Mouse (Mus musculus) naive thymus-derived CD4-positive, alpha-beta T cell, adult 5 months (primary cell): Measurements from ENCODE around the gene Ndufaf2. TPM values are rescaled to one million over a fixed set of nuclear protein-coding genes. Genes with fewer than 3 reads are reported as not detected.

Experiments
- polyA plus RNA-seq: library from polyadenylated mRNA; unstranded; fragments of 100-300 nt; shearing (Covaris generic); gene quantifications from one replicate; pipeline ENCODE4 v1.2.1, GENCODE M21; 2017

Gene Ndufaf2
- 7.6 TPM for polyA plus RNA-seq

GRCm38 (mm10) chr13:108158465-108159240 is at the start of gene Ndufaf2, which contains the start of gene Ercc8:
Ndufaf2 (minus strand) TSS chr13:108158623.
Ercc8 (plus strand) TSS chr13:108158731.

GRCm38 (mm10) chr13:108044222-108044941 is 114.0 kb downstream of the Ndufaf2 start, which contains the start of gene Smim15:
Smim15 (plus strand) TSS chr13:108044446.

Other genes starting within 250 kb of the Ndufaf2 start
- gene Smim15, start 114.2 kb downstream of the Ndufaf2 start, polyA plus RNA-seq, result 42.8 TPM
- 14.1 TPM for gene Ercc8, start 108 bp upstream of the Ndufaf2 start, polyA plus RNA-seq
- gene Elovl7, start 55.8 kb upstream of the Ndufaf2 start, polyA plus RNA-seq, result 3.2 TPM
- 0.92 TPM for gene Depdc1b, start 157.7 kb upstream of the Ndufaf2 start, polyA plus RNA-seq